Mouse (Mus musculus) bone marrow, adult 2 months (tissue): ENCODE results near the gene Erc2. TPM values are rescaled to one million over a fixed set of nuclear protein-coding genes. Genes with fewer than 3 reads are reported as not detected.
"Not testable (repeated sequence)": the region's sequence is repeated elsewhere in the genome, so short reads cannot be mapped to it uniquely, and the experiment has no call there.

Source experiments
- H3K27ac ChIP-seq: fragments of 200-500 bp; 2 replicates; pipeline ENCODE4 v1.5.1; 2012; ENCODE audit warnings: low read depth, mild to moderate bottlenecking, control low read depth, inconsistent platforms, low read length; ENCODE audit not compliant: control insufficient read depth, poor library complexity, insufficient read depth
- H3K4me1 ChIP-seq: fragments of 200-500 bp; 2 replicates; pipeline ENCODE4 v1.6.1; 2011; ENCODE audit warnings: low read length; ENCODE audit not compliant: control insufficient read depth, insufficient read depth
- H3K4me3 ChIP-seq: fragments of 200-500 bp; replicated peaks from 2 replicates; pipeline ENCODE3; 2011; ENCODE audit warnings: mild to moderate bottlenecking, low read depth, low read length, control low read depth; ENCODE audit not compliant: control insufficient read depth
- CTCF ChIP-seq: fragments of 200-500 bp; IDR thresholded peaks from 2 replicates; pipeline ENCODE4 v1.5.1; 2011; ENCODE audit warnings: low read length, control low read depth; ENCODE audit not compliant: control insufficient read depth, insufficient read depth
- POLR2A ChIP-seq: fragments of 200-500 bp; IDR thresholded peaks from 2 replicates; pipeline ENCODE4 v1.6.1; 2011; ENCODE audit warnings: low read depth, mild to moderate bottlenecking, control low read depth, low read length, borderline replicate concordance; ENCODE audit not compliant: control insufficient read depth
- WGBS: fragments of 180-500 bp; shearing (Covaris S2); methylation state at CpG from one replicate; pipeline ENCODE4 v1.1.7; 2018; 5-methylcytosine and 5-hydroxymethylcytosine counted together
- polyA plus RNA-seq: library from polyadenylated mRNA; stranded (reverse); fragments of >200 nt; gene quantifications from 2 replicates; pipeline ENCODE4 v1.2.4, GENCODE M21; 2011; ENCODE audit warnings: low replicate concordance; ENCODE audit not compliant: missing spikeins, insufficient read depth, insufficient read length

The Erc2 gene
- not detected in 2 replicates for polyA plus RNA-seq

DNA sequence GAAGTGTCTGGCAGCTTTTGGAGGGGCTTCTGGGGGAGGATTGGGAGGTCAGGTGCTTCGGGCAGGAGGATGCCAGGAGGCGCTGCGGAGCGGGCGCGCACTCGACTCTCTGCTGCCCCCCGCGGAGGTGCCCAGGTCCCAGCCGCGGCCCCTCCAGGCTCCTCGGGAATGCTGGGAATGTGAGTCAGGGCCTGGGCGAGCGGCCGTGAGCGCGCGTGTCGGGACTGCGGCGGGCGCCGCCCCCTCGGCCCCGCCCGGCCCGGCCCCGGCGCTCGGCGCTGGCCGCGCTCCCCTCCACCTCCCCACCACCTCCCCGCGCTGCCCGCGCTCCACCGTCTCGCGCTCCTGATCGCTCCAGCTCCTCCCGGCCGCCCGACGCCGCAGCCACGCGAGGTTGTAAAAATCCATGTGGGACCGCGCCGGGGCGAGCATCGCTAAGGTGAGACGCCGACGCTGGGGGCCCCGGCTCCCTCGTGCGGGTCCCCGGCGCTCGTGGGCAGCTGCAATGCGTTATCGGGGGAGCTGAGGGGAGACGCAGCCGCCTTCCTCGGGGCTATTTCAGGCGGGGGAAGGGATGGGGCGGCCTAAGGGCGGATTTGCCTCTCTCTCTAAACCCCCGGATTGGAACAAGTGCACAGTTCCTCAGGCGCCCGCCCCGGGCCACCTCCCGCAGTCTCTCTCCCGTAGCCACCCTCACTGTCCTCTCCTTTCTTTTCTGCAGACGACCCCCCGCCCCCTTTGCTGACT is at the start of gene Erc2:
Gene Erc2, plus strand, starts transcription at position 253 of the 747 bp plus-strand sequence.
- 2% methylated on average over 73 of the region's 78 CpGs for WGBS
- Histone ChIP-seq H3K4me3 (no peak within 1 kb of the TSS), H3K27ac (no peak within 1 kb of the TSS), H3K4me1 (no peaks in the 10 kb centered on the region)
- TF ChIP-seq POLR2A (no peak), CTCF (no peak)

DNA sequence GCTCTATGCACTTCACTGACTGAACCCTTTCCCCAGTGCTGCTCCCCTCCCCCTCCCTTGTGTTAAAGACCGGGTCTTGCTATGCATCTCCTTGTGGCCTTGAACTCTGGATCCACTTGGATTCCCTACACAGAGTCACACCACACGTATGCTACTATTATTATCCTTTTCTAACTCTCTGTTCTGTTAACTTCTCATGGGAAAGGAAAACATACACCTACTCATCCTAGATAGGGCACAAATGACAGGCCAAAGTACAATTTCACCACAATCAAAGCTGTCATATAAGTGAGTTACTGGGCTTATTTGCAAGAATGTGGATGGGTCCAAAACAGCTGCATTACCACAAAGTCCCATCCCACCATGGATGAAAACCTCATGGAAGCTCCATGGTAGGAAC is 43.8 kb upstream of the Erc2 start:
- whole genome bisulfite sequencing, result 79% methylated on average over 2 of the region's 2 CpGs
- no peak overlapping the region for H3K27ac ChIP-seq
- H3K4me1 ChIP-seq, result no peaks in the 10 kb centered on the region
- no peak for TF ChIP-seq CTCF
- TF ChIP-seq POLR2A, result no peak
- no peak overlapping the region for H3K4me3 ChIP-seq

DNA sequence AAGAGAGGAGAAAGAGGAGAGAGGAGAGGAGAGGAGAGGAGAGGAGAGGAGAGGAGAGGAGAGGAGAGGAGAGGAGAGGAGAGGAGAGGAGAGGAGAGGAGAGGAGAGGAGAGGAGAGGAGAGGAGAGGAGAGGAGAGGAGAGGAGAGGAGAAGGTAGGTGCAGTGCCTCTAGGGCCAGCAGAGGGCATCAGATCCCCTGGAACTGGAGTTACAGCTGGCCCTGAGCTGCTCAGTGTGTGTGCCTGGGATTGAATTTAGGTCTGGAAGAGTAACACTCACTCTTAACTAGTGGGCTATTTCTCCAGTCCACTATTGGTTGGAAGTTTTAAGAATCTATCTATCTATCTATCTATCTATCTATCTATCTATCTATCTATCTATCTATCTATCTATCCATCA is 32.6 kb upstream of the Erc2 start:
- not testable (repeated sequence) for H3K27ac ChIP-seq, H3K4me1 ChIP-seq, H3K4me3 ChIP-seq

DNA sequence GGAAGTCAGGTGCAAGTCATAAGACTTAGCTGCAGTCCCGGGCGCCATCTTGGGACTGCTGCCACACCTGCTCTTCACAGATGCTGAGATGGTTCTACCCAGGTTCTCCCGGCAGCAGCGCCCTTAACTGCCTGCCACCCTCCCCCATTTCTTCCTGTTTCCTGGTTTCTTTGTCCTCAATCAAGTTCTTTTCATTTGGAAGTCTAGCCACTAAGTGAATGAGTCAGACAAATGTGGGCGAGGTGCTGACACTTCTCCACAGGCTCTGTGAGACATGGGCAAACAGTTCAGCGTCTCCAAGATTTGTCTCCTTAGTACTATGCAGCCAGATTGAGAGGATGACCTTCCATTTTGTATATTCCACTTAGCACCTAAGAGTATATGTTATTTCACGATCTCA is 30.1 kb upstream of the Erc2 start:
- 60% methylated on average over 7 of the region's 7 CpGs for WGBS
- Histone ChIP-seq H3K4me1 (no peaks in the 10 kb centered on the region), H3K27ac (no peak overlapping the region), H3K4me3 (no peak overlapping the region)
- TF ChIP-seq CTCF (no peak), POLR2A (no peak)

DNA sequence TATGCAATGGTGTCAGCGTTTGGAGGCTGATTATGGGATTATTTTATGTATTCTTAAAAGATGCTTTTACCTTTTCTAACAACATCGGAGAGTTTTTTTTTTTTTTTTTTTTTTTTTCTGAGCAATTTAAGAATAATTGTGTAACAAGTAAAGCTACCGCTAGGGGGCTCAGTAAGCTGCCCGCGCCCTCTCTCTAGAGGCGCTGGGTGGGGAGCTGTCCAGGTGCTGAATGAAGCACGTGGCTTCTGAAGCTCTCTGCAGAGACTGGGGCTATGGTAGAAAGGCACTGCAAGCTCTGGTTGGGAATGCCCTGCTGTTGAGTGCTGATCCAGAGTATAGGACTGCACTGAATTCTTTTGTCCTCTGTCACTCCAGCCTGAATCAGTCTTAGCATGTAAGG is 26.0 kb upstream of the Erc2 start:
- Histone ChIP-seq H3K4me3 (no peak overlapping the region), H3K27ac (no peak overlapping the region), H3K4me1 (no peaks in the 10 kb centered on the region)
- TF ChIP-seq POLR2A (no peak), CTCF (peak; percentile 39; the same call in 1 of the 2 replicates)
- 5% methylated on average over 7 of the region's 7 CpGs for WGBS

DNA sequence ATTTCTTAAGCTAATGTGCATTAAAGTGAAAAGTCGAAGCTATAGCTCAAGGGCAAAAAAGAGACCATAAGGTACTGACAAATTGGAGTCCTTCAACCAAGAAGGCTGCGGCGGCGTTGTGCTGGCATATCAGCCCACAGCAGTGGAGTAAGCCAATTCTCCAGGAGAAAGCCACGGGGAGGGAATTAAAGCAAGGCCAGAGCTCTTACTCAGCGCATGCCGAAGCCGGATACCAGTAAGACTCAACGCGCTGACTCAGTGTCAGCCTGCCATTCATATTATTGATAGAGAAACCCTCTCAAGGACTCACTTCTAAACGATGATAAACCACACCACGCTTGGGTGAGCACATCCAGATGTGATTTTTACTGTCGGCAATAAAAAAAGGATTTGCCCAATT is 20.1 kb upstream of the Erc2 start:
- no peak overlapping the region for H3K4me3 ChIP-seq
- 72% methylated on average over 13 of the region's 13 CpGs for WGBS
- no peaks in the 10 kb centered on the region for H3K4me1 ChIP-seq
- TF ChIP-seq POLR2A, result no peak
- no peak for TF ChIP-seq CTCF
- no peak overlapping the region for H3K27ac ChIP-seq

DNA sequence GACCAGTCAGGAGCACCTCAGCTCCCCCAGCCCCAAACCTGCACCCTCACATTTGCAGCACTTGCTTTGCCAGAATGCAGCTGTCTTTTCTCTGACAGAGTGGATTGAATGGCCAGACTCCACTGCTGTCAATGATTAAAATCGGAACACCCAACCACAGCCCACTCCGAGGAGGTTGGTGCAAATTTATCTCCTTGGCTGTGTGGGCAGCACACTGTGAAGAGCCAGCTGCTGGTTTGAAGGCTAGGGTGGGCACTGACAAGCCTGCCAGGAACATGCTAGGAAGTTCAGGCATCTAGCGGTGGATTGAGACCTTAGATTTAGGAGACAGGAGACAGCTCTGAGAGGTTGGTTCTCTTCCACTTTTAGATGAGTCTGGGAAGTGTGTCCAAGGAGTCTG is 14.8 kb upstream of the Erc2 start:
- TF ChIP-seq CTCF (no peak), POLR2A (no peak)
- Histone ChIP-seq H3K27ac (no peak overlapping the region), H3K4me3 (no peak overlapping the region), H3K4me1 (no peaks in the 10 kb centered on the region)
- 77% methylated on average over 3 of the region's 3 CpGs for WGBS

DNA sequence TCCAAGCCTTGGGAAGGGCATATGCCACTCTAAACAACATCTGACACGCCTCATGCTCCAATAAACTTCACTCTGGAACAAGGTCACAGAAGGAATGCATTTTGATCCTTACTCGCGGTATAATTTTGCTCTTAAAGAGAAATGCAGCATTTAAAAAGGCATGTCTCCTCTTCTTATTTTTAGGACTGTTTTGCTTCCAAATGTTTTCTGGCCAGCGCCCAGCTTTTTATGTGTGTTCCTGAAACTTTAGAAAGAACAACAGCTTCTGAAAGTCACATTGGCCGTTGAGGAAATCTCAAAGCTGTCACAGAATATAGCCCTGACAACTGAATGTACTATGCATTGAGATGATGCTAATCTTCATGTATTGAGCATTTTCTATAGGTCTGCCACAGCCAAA is 8.5 kb upstream of the Erc2 start:
- 75% methylated on average over 5 of the region's 5 CpGs for WGBS

DNA sequence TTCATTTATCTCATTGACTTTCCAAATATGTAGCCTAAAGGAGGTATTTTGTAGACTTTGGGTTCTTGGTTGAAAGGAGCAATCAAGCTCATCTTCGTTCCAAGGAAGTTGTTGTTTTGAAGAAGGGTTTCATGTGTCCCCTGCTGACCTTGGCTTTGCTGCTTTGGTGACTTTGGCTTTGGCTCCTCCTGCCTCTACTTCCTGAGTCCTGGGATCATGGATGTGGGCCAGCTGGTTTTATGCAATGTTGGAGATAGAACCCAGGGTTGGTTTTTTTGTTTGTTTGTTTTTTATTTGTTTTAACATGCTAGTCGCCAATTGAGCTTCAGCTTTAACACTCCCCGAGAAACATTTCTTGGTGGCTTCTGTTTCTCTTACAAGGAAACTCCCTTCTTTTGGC is 4.9 kb upstream of the Erc2 start:
- no peak overlapping the region for H3K4me3 ChIP-seq
- TF ChIP-seq POLR2A, result no peak
- TF ChIP-seq CTCF, result no peak
- 83% methylated on average over 3 of the region's 3 CpGs for WGBS
- H3K4me1 ChIP-seq, result no peaks in the 10 kb centered on the region
- H3K27ac ChIP-seq, result no peak overlapping the region

More for the DNA sequence above, 8.5 kb upstream of the Erc2 start:
- Histone ChIP-seq H3K4me1 (no peaks in the 10 kb centered on the region), H3K4me3 (no peak overlapping the region), H3K27ac (no peak overlapping the region)
- TF ChIP-seq CTCF (no peak), POLR2A (no peak)
